Mouse (Mus musculus) midbrain, embryonic 14.5 days (tissue): Measurements from ENCODE around the gene Tusc2. TPM values are rescaled to one million over a fixed set of nuclear protein-coding genes. Genes with fewer than 3 reads are reported as not detected.

Experiments used
- ATAC-seq: fragments of 200-750 bp; cut with Nextera tagmentation; 2 replicates; pipeline ENCODE4 v1.8.0; 2017; ENCODE audit warnings: moderate number of reproducible peaks, moderate library complexity; ENCODE audit not compliant: low FRiP score, low TSS enrichment
- DNase-seq: peaks from one replicate; pipeline ENCODE4 v3.0.0-alpha.2; 2015
- H3K27ac ChIP-seq: fragments of 300-500 bp; sonication (generic); replicated peaks from 2 replicates; pipeline ENCODE4 v1.5.1; 2014; ENCODE audit warnings: mild to moderate bottlenecking, low read depth, low read length, moderate library complexity
- H3K27me3 ChIP-seq: fragments of 300-500 bp; sonication (generic); 2 replicates; pipeline ENCODE4 v1.6.1; 2014; ENCODE audit warnings: low read length, control low read depth, mixed read lengths; ENCODE audit not compliant: control insufficient read depth, insufficient read depth
- H3K36me3 ChIP-seq: fragments of 300-500 bp; sonication (generic); 2 replicates; pipeline ENCODE4 v1.6.1; 2014; ENCODE audit warnings: low read length, control low read depth; ENCODE audit not compliant: control insufficient read depth, insufficient read depth
- H3K4me1 ChIP-seq: fragments of 300-500 bp; sonication (generic); 2 replicates; pipeline ENCODE4 v1.6.1; 2014; ENCODE audit warnings: mild to moderate bottlenecking, antibody characterized with exemption, low read length, control low read depth; ENCODE audit not compliant: control insufficient read depth, insufficient read depth
- H3K4me2 ChIP-seq: fragments of 300-500 bp; sonication (generic); 2 replicates; pipeline ENCODE4 v1.6.1; 2014; ENCODE audit warnings: mild to moderate bottlenecking, low read length, moderate library complexity
- H3K4me3 ChIP-seq: fragments of 300-500 bp; sonication (generic); replicated peaks from 2 replicates; pipeline ENCODE4 v1.5.1; 2014; ENCODE audit warnings: low read depth, low read length
- H3K9ac ChIP-seq: fragments of 300-500 bp; sonication (generic); replicated peaks from 2 replicates; pipeline ENCODE4 v1.6.1; 2014; ENCODE audit warnings: mild to moderate bottlenecking, low read length, moderate library complexity
- H3K9me3 ChIP-seq: fragments of 300-500 bp; sonication (generic); 2 replicates; pipeline ENCODE4 v1.6.1; 2016; ENCODE audit warnings: low read length, control low read depth, mixed read lengths; ENCODE audit not compliant: control insufficient read depth
- WGBS: fragments of 180-500 bp; shearing (Covaris S2); extraction: QIAGEN DNeasy Blood & Tissue Kit; methylation state at CpG from one replicate; pipeline ENCODE4 v1.1.7; 2014; 5-methylcytosine and 5-hydroxymethylcytosine counted together
- polyA plus RNA-seq: library from polyadenylated mRNA; unstranded; fragments of >200 nt; fragmentation: Nextera tagmentation; extraction: Ambion mirVana; gene quantifications from 2 replicates; pipeline ENCODE4 v1.2.1, GENCODE M21; 2014

Gene Tusc2
- polyA plus RNA-seq, result 119 and 120 TPM in 2 replicates

DNA sequence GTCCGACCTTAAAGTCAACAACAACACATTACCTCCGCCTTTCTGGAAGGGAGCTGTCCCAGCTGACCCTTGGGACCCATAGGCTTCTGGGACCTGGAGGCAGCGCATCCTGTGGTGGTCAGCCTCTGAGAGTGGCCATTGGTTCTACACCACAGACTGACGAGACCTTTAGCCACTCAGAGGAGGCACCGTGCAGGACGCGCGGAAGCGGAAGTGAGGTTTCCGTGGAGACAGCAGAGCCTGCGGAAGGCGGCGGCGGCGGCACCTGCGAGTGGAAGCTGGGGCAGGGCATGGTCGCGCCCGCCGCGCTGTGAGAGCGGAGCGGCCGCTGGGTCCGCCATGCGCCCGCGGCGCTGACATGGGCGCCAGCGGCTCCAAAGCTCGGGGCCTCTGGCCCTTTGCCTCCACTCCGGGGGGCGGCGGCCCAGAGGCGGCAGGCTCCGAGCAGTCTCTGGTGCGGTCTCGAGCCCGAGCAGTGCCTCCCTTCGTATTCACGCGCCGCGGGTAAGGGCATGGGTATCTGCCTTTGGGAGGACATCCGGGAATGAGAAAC lies at the start of gene Tusc2:
Gene Tusc2, plus strand, starts transcription at position 227 of the 553 bp plus-strand sequence.
- H3K4me2 ChIP-seq, result peak within 1 kb of the TSS; percentile 71
- peaks cover 68% of the 10 kb centered on the region for H3K36me3 ChIP-seq
- DNase-seq, result peak; percentile 95

DNA sequence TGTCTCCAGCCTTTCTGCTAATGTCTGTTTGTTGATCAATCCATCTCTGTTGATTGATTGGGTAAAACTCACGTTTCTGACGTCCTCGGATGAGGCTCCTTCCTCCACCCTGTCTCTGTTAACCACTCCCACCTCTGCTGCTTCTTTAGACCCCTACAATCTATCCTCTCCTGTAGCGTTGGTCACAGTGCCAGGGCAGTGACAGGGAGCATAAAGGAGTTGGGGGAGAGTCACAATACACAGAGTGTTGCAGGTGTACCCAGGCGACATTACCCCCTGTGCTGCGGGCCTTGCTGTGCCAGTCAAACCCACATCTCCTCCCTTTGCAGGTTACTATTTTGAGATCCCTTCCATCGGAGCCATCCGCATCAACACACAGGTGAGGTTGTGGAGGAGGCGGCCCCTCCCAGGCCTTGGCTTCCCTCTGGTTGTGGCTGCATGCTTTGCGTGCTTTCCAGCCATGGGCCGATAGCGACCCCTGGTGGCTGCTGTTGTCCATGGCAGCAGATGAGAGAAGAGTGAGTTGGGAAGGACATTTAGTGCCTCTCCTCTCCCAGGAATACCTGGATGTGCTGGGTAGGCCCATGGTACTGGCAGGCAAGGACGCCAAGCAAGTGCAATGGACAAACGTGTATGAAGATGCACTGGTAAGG lies 48.6 kb upstream of the Tusc2 start:
- WGBS, result 27% methylated on average over 14 of the region's 14 CpGs
- ATAC-seq, result peak; percentile 35; the same call in 1 of the 2 replicates
- Histone ChIP-seq H3K4me1 (peaks cover 12% of the 10 kb centered on the region), H3K9me3 (no peaks in the 10 kb centered on the region), H3K27ac (peak overlapping the region; percentile 3; the same call in 1 of the 2 replicates), H3K9ac (no peak overlapping the region), H3K4me2 (no peak overlapping the region), H3K36me3 (peaks cover 11% of the 10 kb centered on the region), H3K27me3 (no peaks in the 10 kb centered on the region), H3K4me3 (no peak overlapping the region)
- peak; percentile 94 for DNase-seq

More for the DNA sequence above, at the start of gene Tusc2:
- H3K9me3 ChIP-seq, result no peaks in the 10 kb centered on the region
- peaks cover 19% of the 10 kb centered on the region for H3K4me1 ChIP-seq
- H3K4me3 ChIP-seq, result peak within 1 kb of the TSS; percentile 78
- ATAC-seq, result peak; percentile 96
- H3K27me3 ChIP-seq, result no peaks in the 10 kb centered on the region
- peak within 1 kb of the TSS; percentile 62 for H3K27ac ChIP-seq
- peak within 1 kb of the TSS; percentile 77 for H3K9ac ChIP-seq
- under 1% methylated on average over 46 of the region's 46 CpGs for WGBS

- Histone ChIP-seq H3K4me1 (peaks cover 17% of the 10 kb centered on the region), H3K36me3 (peaks cover 11% of the 10 kb centered on the region)
Observed at GRCm38 (mm10) chr9:107520331-107520730, 42.7 kb upstream of the Tusc2 start.

GRCm38 (mm10) chr9:107521190-107521589 lies 41.9 kb upstream of the Tusc2 start:
- Histone ChIP-seq H3K4me3 (no peak overlapping the region), H3K27ac (0 out of 2 replicates have a peak overlapping the region, but pooled peaks have one; percentile 57), H3K9me3 (no peaks in the 10 kb centered on the region), H3K36me3 (peaks cover 11% of the 10 kb centered on the region), H3K9ac (no peak overlapping the region), H3K4me2 (no peak overlapping the region), H3K27me3 (peaks cover 13% of the 10 kb centered on the region), H3K4me1 (peaks cover 17% of the 10 kb centered on the region)
- WGBS, result 63% methylated on average over 5 of the region's 5 CpGs
- no peak for ATAC-seq
- DNase-seq, result no peak

More at GRCm38 (mm10) chr9:107520331-107520730, 42.7 kb upstream of the Tusc2 start:
- no peaks in the 10 kb centered on the region for H3K9me3 ChIP-seq
- no peak for ATAC-seq
- 25% methylated on average over 6 of the region's 6 CpGs for WGBS
- DNase-seq, result peak; percentile 41
- no peak overlapping the region for H3K9ac ChIP-seq
- no peak overlapping the region for H3K4me2 ChIP-seq
- H3K4me3 ChIP-seq, result no peak overlapping the region
- H3K27me3 ChIP-seq, result peaks cover 5% of the 10 kb centered on the region; the same call in 1 of the 2 replicates
- H3K27ac ChIP-seq, result no peak overlapping the region

DNA sequence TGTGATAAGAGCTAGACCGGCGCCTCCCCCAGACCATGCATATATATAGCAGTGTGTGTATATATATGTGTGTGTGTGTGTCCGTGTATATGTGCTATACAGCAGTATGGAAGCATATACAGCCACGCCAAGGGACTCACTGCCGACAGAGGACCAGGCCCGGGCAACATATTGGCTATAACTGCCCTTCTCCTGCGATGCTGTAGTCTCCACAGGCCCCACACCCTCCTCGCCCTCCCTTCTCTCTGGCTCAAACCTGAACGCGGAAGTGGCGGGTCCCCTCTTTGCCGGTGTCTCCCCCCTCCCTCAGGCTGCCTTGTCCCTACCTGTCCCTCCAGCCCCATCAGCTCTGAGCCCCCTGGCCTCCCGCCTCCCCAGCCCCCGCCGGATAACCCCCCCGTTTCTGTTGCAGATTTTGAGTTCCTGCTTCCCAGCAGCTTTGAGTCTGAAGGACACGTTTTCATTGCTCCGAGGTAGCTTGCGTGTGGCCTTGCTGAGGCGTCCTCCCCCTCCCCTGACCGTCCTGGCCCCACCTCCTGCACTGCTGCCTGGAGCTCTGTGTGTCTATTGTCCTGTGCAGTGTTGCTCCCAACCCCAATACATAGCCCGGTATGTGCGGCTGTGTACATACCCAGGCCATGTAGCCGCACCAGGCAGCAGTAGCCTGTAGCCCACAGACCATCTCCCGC lies 41.2 kb upstream of the Tusc2 start:
- Histone ChIP-seq H3K27me3 (peaks cover 20% of the 10 kb centered on the region), H3K4me1 (peaks cover 21% of the 10 kb centered on the region), H3K9ac (peak overlapping the region; percentile 34), H3K27ac (peak overlapping the region; percentile 74), H3K36me3 (peaks cover 11% of the 10 kb centered on the region), H3K9me3 (no peaks in the 10 kb centered on the region), H3K4me2 (peak overlapping the region; percentile 30), H3K4me3 (no peak overlapping the region)
- DNase-seq (peak; percentile 49), ATAC-seq (no peak; the same call in 1 of the 2 replicates)
- 22% methylated on average over 25 of the region's 25 CpGs for WGBS

DNA sequence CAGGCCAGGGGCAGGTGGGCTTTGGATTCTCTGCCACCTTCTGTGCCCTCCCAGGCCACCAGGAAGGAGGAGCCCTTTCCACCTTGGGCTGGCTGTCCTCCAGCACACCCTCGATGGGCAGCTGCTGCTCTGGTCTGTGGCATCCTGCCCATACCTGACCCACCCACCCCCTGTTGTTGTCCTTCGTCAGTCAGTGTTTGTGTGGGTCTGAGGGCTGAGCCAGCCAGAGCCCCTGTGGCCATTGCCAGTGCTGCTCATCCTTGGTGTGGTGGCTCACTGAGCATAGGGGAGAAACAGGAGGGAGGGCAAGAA lies 40.7 kb upstream of the Tusc2 start:
- Histone ChIP-seq H3K27ac (peak overlapping the region; percentile 74), H3K9ac (peak overlapping the region; percentile 34), H3K4me1 (peaks cover 24% of the 10 kb centered on the region), H3K4me2 (peak overlapping the region; percentile 30), H3K36me3 (peaks cover 10% of the 10 kb centered on the region), H3K27me3 (peaks cover 23% of the 10 kb centered on the region), H3K9me3 (no peaks in the 10 kb centered on the region), H3K4me3 (no peak overlapping the region)
- DNase-seq (no peak), ATAC-seq (no peak; the same call in 1 of the 2 replicates)
- WGBS, result 41% methylated on average over 2 of the region's 2 CpGs

DNA sequence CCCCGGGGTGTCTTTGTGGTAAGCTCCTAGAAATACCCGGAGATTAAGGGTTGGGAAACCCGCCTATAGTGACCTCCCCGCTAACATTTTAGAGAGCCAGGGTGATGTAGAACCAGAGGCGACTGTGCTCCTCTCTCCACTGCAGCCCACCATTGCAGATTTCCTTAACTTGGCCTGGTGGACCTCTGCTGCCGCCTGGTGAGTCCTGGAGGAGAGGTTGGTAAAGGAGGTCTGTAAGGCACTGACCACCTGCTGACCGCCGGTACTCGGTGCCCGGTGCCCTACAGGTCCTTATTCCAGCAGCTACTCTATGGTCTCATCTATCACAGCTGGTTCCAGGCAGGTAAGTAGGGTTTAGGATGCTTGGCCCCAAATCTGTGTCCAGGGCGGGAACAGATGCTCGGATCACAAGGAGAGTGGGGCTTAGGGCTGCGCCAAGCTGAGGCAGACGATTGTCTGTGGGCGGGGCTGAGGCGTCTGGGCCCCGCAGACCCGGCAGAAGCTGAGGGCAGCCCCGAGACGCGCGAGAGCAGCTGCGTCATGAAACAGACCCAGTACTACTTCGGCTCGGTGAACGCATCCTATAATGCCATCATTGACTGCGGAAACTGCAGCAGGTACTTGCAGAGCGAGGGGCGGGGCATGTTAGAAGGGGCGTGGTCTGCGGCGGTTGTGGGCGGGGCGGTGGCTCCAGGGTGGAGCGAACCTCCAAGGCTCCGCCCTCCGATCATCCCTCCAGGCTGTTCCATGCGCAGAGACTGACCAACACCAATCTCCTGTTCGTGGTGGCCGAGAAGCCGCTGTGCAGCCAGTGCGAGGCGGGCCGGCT lies 36.6 kb upstream of the Tusc2 start:
- peaks cover 15% of the 10 kb centered on the region for H3K4me1 ChIP-seq
- H3K4me2 ChIP-seq, result peak overlapping the region; percentile 48
- 4% methylated on average over 43 of the region's 44 CpGs for WGBS
- peak; percentile 59; the same call in 1 of the 2 replicates for ATAC-seq
- no peaks in the 10 kb centered on the region for H3K9me3 ChIP-seq
- peaks cover 23% of the 10 kb centered on the region for H3K27me3 ChIP-seq
- H3K36me3 ChIP-seq, result 0 out of 2 replicates have a peak, but pooled peaks cover 4% of the 10 kb centered on the region
- DNase-seq, result peak; percentile 67
- peak overlapping the region; percentile 23 for H3K4me3 ChIP-seq
- no peak overlapping the region for H3K27ac ChIP-seq
- H3K9ac ChIP-seq, result 0 out of 2 replicates have a peak overlapping the region, but pooled peaks have one; percentile 16

DNA sequence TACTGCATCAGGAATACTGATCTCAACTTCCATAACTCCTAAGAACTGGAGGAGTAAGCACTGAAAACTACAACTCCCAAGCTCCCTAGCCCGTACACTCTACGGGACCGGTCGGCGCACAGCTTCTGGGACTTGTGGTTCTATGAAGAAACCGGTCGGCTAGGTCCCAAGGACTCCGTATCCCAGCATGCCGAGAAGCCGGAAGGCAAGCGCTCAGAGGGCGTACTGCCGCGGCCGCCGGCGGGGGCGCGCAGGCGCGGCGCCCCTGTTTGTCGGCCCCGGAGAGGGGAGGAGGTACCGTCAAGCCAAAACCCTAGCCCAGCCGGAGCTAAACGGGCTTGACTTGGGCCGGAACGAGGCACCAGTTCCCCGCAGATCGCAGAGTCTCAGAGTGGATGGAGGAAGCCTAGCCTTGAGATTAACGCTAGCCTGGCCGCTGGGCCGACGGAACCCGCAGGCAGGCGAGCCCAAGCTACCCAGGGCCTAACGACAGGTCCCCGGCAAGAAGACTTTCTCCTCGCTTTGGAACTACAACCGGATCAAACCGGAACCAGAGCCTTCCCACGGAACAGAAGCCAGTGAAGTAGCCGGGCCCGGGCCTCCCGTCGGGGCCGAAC lies 29.2 kb upstream of the Tusc2 start, which contains the start of gene Tmem115:
Gene Tmem115, plus strand, starts transcription at position 155 of the 617 bp plus-strand sequence.
- DNase-seq (peak; percentile 98), ATAC-seq (peak; percentile 97)
- WGBS, result under 1% methylated on average over 48 of the region's 48 CpGs
- peak within 1 kb of the TSS; percentile 98 for H3K4me2 ChIP-seq
- peak within 1 kb of the TSS; percentile 60 for H3K27ac ChIP-seq
- H3K4me1 ChIP-seq, result peaks cover 25% of the 10 kb centered on the region
- H3K9ac ChIP-seq, result peak within 1 kb of the TSS; percentile 86
- no peaks in the 10 kb centered on the region for H3K9me3 ChIP-seq
- H3K27me3 ChIP-seq, result no peaks in the 10 kb centered on the region
- H3K4me3 ChIP-seq, result peak within 1 kb of the TSS; percentile 73
- peaks cover 24% of the 10 kb centered on the region for H3K36me3 ChIP-seq
